Mouse (Mus musculus) bone marrow macrophage, adult 2 months (primary cell): Measurements from ENCODE around the gene Abcd2.

ENCODE experiments used
- CTCF ChIP-seq: IDR thresholded peaks from 2 replicates; pipeline ENCODE4 v1.5.1; 2012; ENCODE audit warnings: low read depth, mild to moderate bottlenecking, low read length, moderate library complexity
- POLR2A ChIP-seq: IDR thresholded peaks from 2 replicates; pipeline ENCODE4 v1.6.1; 2012; ENCODE audit warnings: mild to moderate bottlenecking, low read depth, low read length, borderline replicate concordance

GRCm38 (mm10) chr15:91170602-91171328, 20.8 kb downstream of the Abcd2 start:
- TF ChIP-seq CTCF (no peak), POLR2A (no peak)
